Mouse (Mus musculus): ENCODE measurements around the gene Figla.

DNA sequence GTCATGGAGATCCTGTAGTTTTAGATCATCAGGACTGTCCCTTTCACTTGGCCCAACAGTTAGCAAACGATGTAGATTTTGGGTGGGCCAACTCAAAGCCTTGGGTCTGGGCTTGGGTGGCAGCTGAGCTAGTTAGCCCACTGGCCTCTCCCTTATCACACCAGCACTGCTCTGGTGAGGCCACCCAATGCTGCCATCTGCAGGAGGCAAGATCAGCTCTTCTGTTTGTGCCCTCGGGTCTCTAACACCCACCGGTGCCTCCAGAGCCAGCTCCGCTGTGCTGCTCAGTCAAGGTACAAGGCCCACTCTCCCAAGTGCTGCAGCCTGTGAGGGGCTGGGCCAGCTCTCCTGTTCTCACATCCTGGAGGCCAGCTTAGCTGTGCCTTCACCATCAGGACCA, 49.3 kb upstream of the Figla start:
- no peak for TF ChIP-seq TAL1 (IDR thresholded peaks at IDR 0.05; ENCODE audit: low read length)
- TF ChIP-seq GATA1 (IDR thresholded peaks at IDR 0.05; ENCODE audit: low read length): no peak

All from erythroblast, embryonic 14.5 days (primary cell).